Mouse (Mus musculus) ES-Bruce4 (cell line): ENCODE measurements around the gene Miox. TPM values are rescaled to one million over a fixed set of nuclear protein-coding genes. Genes with fewer than 3 reads are reported as not detected.

Experiments used
- H3K27ac ChIP-seq: 2 replicates; pipeline ENCODE4 v1.5.1; 2012; ENCODE audit warnings: low read length, inconsistent platforms; ENCODE audit not compliant: insufficient read depth
- H3K27me3 ChIP-seq: 2 replicates; pipeline ENCODE4 v1.6.1; 2012; ENCODE audit warnings: mild to moderate bottlenecking, low read length, inconsistent platforms; ENCODE audit not compliant: control insufficient read depth, poor library complexity, insufficient read depth, severe bottlenecking
- H3K36me3 ChIP-seq: 2 replicates; pipeline ENCODE4 v1.6.1; 2012; ENCODE audit warnings: inconsistent platforms, mild to moderate bottlenecking, low read length, moderate library complexity; ENCODE audit not compliant: control insufficient read depth, poor library complexity, insufficient read depth, severe bottlenecking
- H3K4me1 ChIP-seq: one replicate; pipeline ENCODE4 v1.8.1; 2011; ENCODE audit warnings: low read length; ENCODE audit not compliant: control insufficient read depth, insufficient read depth
- H3K4me3 ChIP-seq: 2 replicates; pipeline ENCODE4 v1.5.1; 2011; ENCODE audit warnings: low read depth, mild to moderate bottlenecking, low read length
- H3K9ac ChIP-seq: 2 replicates; pipeline ENCODE4 v1.6.1; 2012; ENCODE audit warnings: low read depth, mild to moderate bottlenecking, inconsistent platforms; ENCODE audit not compliant: poor library complexity, severe bottlenecking
- H3K9me3 ChIP-seq: replicated peaks from 2 replicates; pipeline ENCODE4 v1.6.1; 2012; ENCODE audit warnings: mild to moderate bottlenecking, low read length, inconsistent platforms; ENCODE audit not compliant: control insufficient read depth, poor library complexity, insufficient read depth, severe bottlenecking
- CTCF ChIP-seq: IDR thresholded peaks from one replicate; pipeline ENCODE4 v1.8.1; 2011; ENCODE audit warnings: low read depth, low read length
- EP300 ChIP-seq: IDR thresholded peaks from 2 replicates; pipeline ENCODE4 v1.6.1; 2011; ENCODE audit warnings: low read depth, low read length; ENCODE audit not compliant: insufficient read depth
- POLR2A ChIP-seq: IDR thresholded peaks from one replicate; pipeline ENCODE4 v1.8.1; 2011; ENCODE audit warnings: low read length; ENCODE audit not compliant: insufficient read depth
- polyA plus RNA-seq: library from polyadenylated mRNA; stranded (reverse); fragments of >200 nt; gene quantifications from 2 replicates; pipeline ENCODE4 v1.2.4, GENCODE M21; 2011; ENCODE audit warnings: low read depth; ENCODE audit not compliant: missing spikeins, insufficient read depth, insufficient read length

Miox gene
- polyA plus RNA-seq, 1 experiment, result not detected

- Histone ChIP-seq H3K9ac (no peak overlapping the region), H3K36me3 (peaks cover 15% of the 10 kb centered on the region), H3K4me3 (no peak overlapping the region), H3K27me3 (no peaks in the 10 kb centered on the region), H3K4me1 (no peaks in the 10 kb centered on the region), H3K9me3 (no peaks in the 10 kb centered on the region), H3K27ac (no peak overlapping the region)
- TF ChIP-seq EP300 (no peak), CTCF (no peak), POLR2A (no peak)
Observed at GRCm38 (mm10) chr15:89300600-89300999, 33.6 kb upstream of the Miox start.

DNA sequence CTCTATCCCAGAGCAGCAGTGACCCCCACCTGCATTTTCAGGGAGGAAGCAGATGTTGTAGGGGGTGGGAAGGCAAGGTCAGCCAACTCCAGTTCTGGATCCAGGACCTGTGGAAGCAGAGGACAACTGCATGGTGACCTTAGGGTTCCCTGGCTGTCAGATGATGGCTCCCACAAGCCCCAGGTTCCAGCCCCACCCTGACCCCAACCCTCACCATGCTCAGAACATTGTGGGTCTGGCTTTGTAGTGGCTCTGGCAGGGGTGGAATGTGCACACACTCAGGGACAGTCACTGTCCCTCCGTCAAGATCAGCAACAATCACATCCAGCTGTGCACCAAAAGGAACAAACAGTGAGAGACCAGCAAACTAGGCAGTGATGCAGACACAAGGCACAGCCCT lies 28.2 kb upstream of the Miox start:
- no peaks in the 10 kb centered on the region for H3K4me1 ChIP-seq

DNA sequence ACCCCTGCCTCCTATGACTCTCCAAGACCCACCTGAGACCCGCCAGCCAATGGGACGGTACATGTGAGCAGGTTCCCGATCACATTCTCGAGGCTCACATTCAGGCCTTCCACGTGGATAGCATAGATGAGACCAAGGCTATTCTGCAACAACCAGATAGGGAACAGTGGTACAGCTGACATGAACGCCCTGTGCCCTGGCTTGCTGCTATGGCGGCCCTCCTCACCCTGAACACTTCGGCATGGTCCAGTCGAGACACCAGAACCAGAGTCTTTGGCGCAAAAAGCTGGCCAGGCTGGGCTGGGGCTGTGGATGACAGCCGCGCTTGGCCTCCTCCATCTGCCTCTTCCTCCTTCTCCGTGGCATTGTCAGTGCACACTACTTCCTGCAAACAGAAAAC lies 26.7 kb upstream of the Miox start:
- H3K4me3 ChIP-seq, result no peak overlapping the region
- H3K9me3 ChIP-seq, result no peaks in the 10 kb centered on the region
- no peak overlapping the region for H3K27ac ChIP-seq
- no peaks in the 10 kb centered on the region for H3K4me1 ChIP-seq
- TF ChIP-seq EP300 (no peak), CTCF (no peak), POLR2A (no peak)
- peaks cover 5% of the 10 kb centered on the region; the same call in 1 of the 2 replicates for H3K36me3 ChIP-seq
- no peak overlapping the region for H3K9ac ChIP-seq
- no peaks in the 10 kb centered on the region for H3K27me3 ChIP-seq

More for the DNA sequence above, 28.2 kb upstream of the Miox start:
- Histone ChIP-seq H3K4me3 (no peak overlapping the region), H3K9ac (no peak overlapping the region), H3K36me3 (peaks cover 8% of the 10 kb centered on the region; the same call in 1 of the 2 replicates), H3K9me3 (no peaks in the 10 kb centered on the region), H3K27me3 (no peaks in the 10 kb centered on the region), H3K27ac (no peak overlapping the region)
- TF ChIP-seq POLR2A (no peak), CTCF (no peak), EP300 (no peak)

GRCm38 (mm10) chr15:89308406-89309139 lies 25.6 kb upstream of the Miox start:
- no peak for TF ChIP-seq EP300
- H3K4me3 ChIP-seq, result no peak overlapping the region

GRCm38 (mm10) chr15:89309962-89310498 lies 24.2 kb upstream of the Miox start:
- Histone ChIP-seq H3K4me1 (no peaks in the 10 kb centered on the region), H3K9me3 (no peaks in the 10 kb centered on the region), H3K4me3 (no peak overlapping the region), H3K27me3 (no peaks in the 10 kb centered on the region), H3K27ac (no peak overlapping the region), H3K36me3 (no peaks in the 10 kb centered on the region), H3K9ac (no peak overlapping the region)
- TF ChIP-seq EP300 (no peak), POLR2A (no peak), CTCF (no peak)

More at GRCm38 (mm10) chr15:89308406-89309139, 25.6 kb upstream of the Miox start:
- Histone ChIP-seq H3K27ac (no peak overlapping the region), H3K27me3 (no peaks in the 10 kb centered on the region), H3K9me3 (no peaks in the 10 kb centered on the region), H3K36me3 (no peaks in the 10 kb centered on the region), H3K9ac (no peak overlapping the region), H3K4me1 (no peaks in the 10 kb centered on the region)

DNA sequence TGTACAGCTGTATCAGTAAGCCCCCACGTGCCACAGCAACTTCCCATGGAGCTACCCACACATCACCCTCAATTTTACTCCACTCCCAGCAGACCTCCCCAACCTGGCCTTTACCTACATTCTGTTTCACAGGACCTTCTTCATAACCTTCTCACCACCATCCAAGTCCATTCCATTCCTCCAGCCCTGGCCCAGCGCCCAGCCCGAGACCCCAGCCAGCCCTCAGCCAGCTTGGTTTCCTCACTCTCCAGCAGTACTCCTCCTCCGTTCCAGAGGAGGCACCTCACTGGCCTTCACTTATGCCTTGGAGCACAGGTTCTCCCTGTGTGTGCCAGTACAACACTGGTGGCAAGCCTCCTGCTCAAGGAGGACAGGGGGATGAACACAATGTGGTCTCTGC lies 20.8 kb upstream of the Miox start:
- no peak for TF ChIP-seq CTCF
- no peak for TF ChIP-seq POLR2A
- no peak for TF ChIP-seq EP300
- H3K4me3 ChIP-seq, result no peak overlapping the region
- H3K9ac ChIP-seq, result no peak overlapping the region
- H3K36me3 ChIP-seq, result no peaks in the 10 kb centered on the region
- no peaks in the 10 kb centered on the region for H3K27me3 ChIP-seq
- H3K4me1 ChIP-seq, result no peaks in the 10 kb centered on the region
- no peak overlapping the region for H3K27ac ChIP-seq
- no peaks in the 10 kb centered on the region for H3K9me3 ChIP-seq
